Mouse (Mus musculus) heart, embryonic 16.5 days (tissue): ENCODE measurements around the gene Tex52. TPM values are rescaled to one million over a fixed set of nuclear protein-coding genes. Genes with fewer than 3 reads are reported as not detected.
A peak's percentile ranks its signal among the peaks of the same experiment; 100 is the strongest.

Experiments used
- ATAC-seq: fragments of 200-750 bp; cut with Nextera tagmentation; replicated peaks from 2 replicates; pipeline ENCODE4 v1.8.0; 2017; ENCODE audit warnings: moderate number of reproducible peaks; ENCODE audit not compliant: insufficient read depth, low FRiP score; ENCODE audit errors: extremely low read depth
- H3K27ac ChIP-seq: fragments of 300-500 bp; sonication (generic); 2 replicates; pipeline ENCODE4 v1.5.1; 2014; ENCODE audit warnings: mild to moderate bottlenecking, low read length, control low read depth, moderate library complexity
- H3K27me3 ChIP-seq: fragments of 300-500 bp; sonication (generic); 2 replicates; pipeline ENCODE4 v1.6.1; 2014; ENCODE audit warnings: low read length, mixed read lengths; ENCODE audit not compliant: control insufficient read depth, insufficient read depth
- H3K36me3 ChIP-seq: fragments of 300-500 bp; sonication (generic); 2 replicates; pipeline ENCODE4 v1.6.1; 2014; ENCODE audit not compliant: control insufficient read depth, insufficient read depth
- H3K4me1 ChIP-seq: fragments of 300-500 bp; sonication (generic); 2 replicates; pipeline ENCODE4 v1.6.1; 2014; ENCODE audit warnings: low read length, mixed read lengths; ENCODE audit not compliant: control insufficient read depth, insufficient read depth
- H3K4me2 ChIP-seq: fragments of 300-500 bp; sonication (generic); 2 replicates; pipeline ENCODE4 v1.6.1; 2014; ENCODE audit warnings: low read depth, mild to moderate bottlenecking, control low read depth, low read length
- H3K4me3 ChIP-seq: fragments of 300-500 bp; sonication (generic); 2 replicates; pipeline ENCODE4 v1.5.1; 2014; ENCODE audit warnings: mild to moderate bottlenecking, control low read depth, low read length
- H3K9ac ChIP-seq: fragments of 300-500 bp; sonication (generic); 2 replicates; pipeline ENCODE4 v1.6.1; 2014; ENCODE audit warnings: low read length, control low read depth
- H3K9me3 ChIP-seq: fragments of 300-500 bp; sonication (generic); replicated peaks from 2 replicates; pipeline ENCODE4 v1.6.1; 2016; ENCODE audit warnings: low read length; ENCODE audit not compliant: control insufficient read depth
- WGBS: fragments of 180-500 bp; shearing (Covaris S2); extraction: QIAGEN DNeasy Blood & Tissue Kit; methylation state at CpG from one replicate; pipeline ENCODE4 v1.1.7; 2014; 5-methylcytosine and 5-hydroxymethylcytosine counted together
- polyA plus RNA-seq: library from polyadenylated mRNA; unstranded; fragments of >200 nt; fragmentation: Nextera tagmentation; extraction: Ambion mirVana; gene quantifications from 2 replicates; pipeline ENCODE4 v1.2.1, GENCODE M21; 2015

Gene Tex52
- 0.14 and 0.22 TPM in 2 replicates for polyA plus RNA-seq

DNA sequence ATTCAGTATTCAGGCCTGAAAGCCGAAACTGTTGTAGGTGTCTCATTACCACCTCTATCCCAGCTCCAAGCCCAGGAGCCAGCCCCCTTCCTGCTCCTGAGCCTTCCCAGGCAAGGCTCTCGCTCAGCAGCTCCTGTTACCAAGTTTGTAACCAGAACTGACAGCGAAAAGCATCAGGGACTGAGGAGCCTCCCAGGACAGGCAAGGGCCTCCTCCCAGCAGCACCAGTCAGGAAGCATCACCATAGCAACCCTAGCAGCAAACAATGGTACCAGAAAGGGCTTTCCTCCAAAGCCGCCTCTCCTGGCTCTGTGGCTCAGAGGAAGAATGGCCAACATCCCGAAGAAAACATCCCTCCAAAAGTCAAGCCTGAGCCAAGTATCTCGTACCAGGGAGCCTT lies at the start of gene Tex52, which contains the start of gene Gm44596:
TSS of gene Tex52 (plus strand) at position 265 of the 400 bp plus-strand sequence.
TSS of gene Gm44596 (plus strand) at position 312 of the 400 bp plus-strand sequence.
- peak; percentile 74 for ATAC-seq
- H3K36me3 ChIP-seq, result peaks cover 43% of the 10 kb centered on the region
- H3K4me2 ChIP-seq, result no peak within 1 kb of the TSS
- H3K27me3 ChIP-seq, result no peaks in the 10 kb centered on the region
- no peaks in the 10 kb centered on the region; the same call in 1 of the 2 replicates for H3K4me1 ChIP-seq
- H3K27ac ChIP-seq, result peak within 1 kb of the TSS; percentile 39; the same call in 1 of the 2 replicates
- no peak within 1 kb of the TSS for H3K9ac ChIP-seq
- no peaks in the 10 kb centered on the region for H3K9me3 ChIP-seq
- 39% methylated on average over 6 of the region's 6 CpGs for WGBS
- H3K4me3 ChIP-seq, result no peak within 1 kb of the TSS

GRCm38 (mm10) chr6:128334397-128335124 lies 40.7 kb upstream of the Tex52 start:
- Histone ChIP-seq H3K27ac (no peak overlapping the region), H3K9me3 (no peaks in the 10 kb centered on the region), H3K4me1 (peaks cover 13% of the 10 kb centered on the region), H3K27me3 (no peaks in the 10 kb centered on the region), H3K9ac (0 out of 2 replicates have a peak overlapping the region, but pooled peaks have one; percentile 0), H3K36me3 (peaks cover 23% of the 10 kb centered on the region), H3K4me2 (peak overlapping the region; percentile 26), H3K4me3 (no peak overlapping the region)
- ATAC-seq, result peak; percentile 47; the same call in 1 of the 2 replicates
- WGBS, result 7% methylated on average over 12 of the region's 12 CpGs

DNA sequence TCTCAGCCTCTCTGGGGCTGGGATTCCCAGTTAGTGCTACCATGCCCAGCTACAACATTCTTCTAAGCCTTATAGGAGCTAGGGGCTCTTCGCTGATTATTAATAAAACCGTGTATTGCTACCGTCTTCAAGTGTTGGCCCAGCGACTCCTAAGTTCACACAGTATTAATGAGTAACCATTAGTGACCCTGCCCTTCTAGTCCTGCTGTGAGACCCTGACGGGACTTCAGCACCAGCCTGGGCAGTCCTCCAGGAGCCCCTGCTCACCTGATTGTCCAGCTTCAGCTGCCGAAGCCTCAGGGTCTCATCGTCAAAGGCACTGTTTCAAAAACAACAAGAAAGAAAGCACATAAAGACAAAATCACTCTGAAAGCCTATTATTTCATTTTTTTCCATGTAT lies 37.8 kb upstream of the Tex52 start:
- ATAC-seq, result no peak
- Histone ChIP-seq H3K9ac (no peak overlapping the region), H3K36me3 (peaks cover 11% of the 10 kb centered on the region), H3K4me2 (no peak overlapping the region), H3K27me3 (no peaks in the 10 kb centered on the region), H3K4me1 (peaks cover 13% of the 10 kb centered on the region), H3K27ac (no peak overlapping the region), H3K9me3 (no peaks in the 10 kb centered on the region), H3K4me3 (no peak overlapping the region)
- WGBS, result 81% methylated on average over 7 of the region's 7 CpGs

DNA sequence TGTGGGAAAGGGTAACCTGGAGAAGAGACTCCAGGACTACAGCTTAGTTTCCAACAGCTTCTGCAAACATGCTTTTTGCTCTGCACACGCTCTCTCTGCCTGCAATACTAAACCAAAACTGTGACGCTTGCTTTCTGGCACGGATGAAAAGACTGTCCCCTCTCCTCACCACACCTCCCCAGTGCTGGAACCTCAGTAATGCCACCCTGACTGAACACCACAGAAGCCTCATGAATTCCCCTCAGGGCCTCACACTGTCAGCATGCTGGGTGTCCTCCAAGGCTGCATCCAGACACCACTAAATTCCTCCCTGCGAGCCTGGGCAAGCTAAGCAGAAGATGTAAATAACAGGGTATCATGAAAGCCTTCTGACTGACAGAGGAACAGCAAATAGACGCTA lies 36.4 kb upstream of the Tex52 start:
- H3K9me3 ChIP-seq, result no peaks in the 10 kb centered on the region
- peaks cover 13% of the 10 kb centered on the region for H3K4me1 ChIP-seq
- no peak overlapping the region for H3K9ac ChIP-seq
- H3K4me3 ChIP-seq, result no peak overlapping the region
- H3K4me2 ChIP-seq, result no peak overlapping the region
- 27% methylated on average over 5 of the region's 5 CpGs for WGBS
- no peak; the same call in 1 of the 2 replicates for ATAC-seq
- no peaks in the 10 kb centered on the region for H3K27me3 ChIP-seq
- H3K27ac ChIP-seq, result no peak overlapping the region
- peaks cover 5% of the 10 kb centered on the region for H3K36me3 ChIP-seq

DNA sequence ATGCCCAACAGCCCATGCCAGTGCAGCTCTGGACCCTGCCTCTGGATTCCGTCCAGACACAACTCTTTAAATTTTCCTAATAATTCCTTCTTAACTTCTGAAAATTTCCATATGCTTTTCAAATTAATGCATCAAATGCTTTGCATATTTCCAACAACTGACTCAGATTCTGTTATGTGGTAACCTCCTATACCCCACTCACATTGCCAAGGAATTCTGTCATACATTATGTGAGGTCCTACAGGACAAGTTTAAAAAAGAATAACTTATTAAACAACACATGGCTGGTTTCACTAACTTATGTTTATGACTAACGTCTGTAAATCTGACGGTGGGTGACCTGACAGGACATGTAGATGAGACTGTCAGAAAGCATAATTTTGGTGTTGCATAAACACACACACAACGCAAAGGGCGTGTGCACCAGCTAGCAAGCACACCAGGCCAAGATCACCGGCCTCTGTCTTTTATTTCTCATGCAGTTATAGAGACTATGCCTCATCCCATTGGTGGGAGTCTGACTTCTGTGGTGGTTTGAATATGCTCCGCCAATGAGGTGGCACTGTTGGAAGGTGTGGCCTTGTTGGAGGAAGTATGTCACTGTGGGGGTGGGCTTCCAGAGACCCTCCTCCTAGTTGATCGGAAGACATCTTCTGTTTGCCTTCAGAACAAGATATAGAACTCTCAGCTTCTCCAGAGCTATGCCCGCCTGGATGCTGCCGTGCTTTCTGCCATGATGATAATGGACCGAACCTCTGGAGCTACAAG lies 33.1 kb upstream of the Tex52 start:
- Histone ChIP-seq H3K36me3 (no peaks in the 10 kb centered on the region; the same call in 1 of the 2 replicates), H3K9ac (no peak overlapping the region), H3K4me3 (no peak overlapping the region), H3K27ac (no peak overlapping the region), H3K9me3 (no peaks in the 10 kb centered on the region), H3K4me1 (peaks cover 6% of the 10 kb centered on the region), H3K27me3 (no peaks in the 10 kb centered on the region), H3K4me2 (no peak overlapping the region)
- no peak for ATAC-seq
- 89% methylated on average over 11 of the region's 11 CpGs for WGBS

DNA sequence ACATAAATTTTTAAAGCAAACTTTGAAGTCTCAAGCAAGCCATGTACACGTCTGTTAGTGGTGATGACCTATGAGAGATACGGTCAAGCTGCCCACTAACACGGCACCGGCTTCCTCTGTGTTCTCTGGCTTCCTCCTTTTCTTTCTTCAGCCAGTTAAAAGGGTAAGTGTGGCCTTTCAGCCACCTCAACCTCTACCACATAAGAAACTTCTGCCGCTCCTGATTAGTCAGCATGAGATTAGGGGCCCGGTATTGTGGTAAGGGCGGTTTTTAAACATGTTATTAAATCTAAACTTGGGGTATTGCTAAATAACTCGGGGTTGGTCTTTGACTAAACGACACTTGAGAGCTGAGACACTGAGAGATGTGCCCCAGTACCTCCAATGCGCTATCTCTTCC lies 29.6 kb upstream of the Tex52 start:
- H3K36me3 ChIP-seq, result no peaks in the 10 kb centered on the region; the same call in 1 of the 2 replicates
- H3K27me3 ChIP-seq, result no peaks in the 10 kb centered on the region
- no peak overlapping the region for H3K4me2 ChIP-seq
- ATAC-seq, result no peak
- no peak overlapping the region for H3K9ac ChIP-seq
- no peak overlapping the region for H3K27ac ChIP-seq
- H3K4me1 ChIP-seq, result no peaks in the 10 kb centered on the region
- 76% methylated on average over 10 of the region's 10 CpGs for WGBS
- no peaks in the 10 kb centered on the region for H3K9me3 ChIP-seq
- no peak overlapping the region for H3K4me3 ChIP-seq

DNA sequence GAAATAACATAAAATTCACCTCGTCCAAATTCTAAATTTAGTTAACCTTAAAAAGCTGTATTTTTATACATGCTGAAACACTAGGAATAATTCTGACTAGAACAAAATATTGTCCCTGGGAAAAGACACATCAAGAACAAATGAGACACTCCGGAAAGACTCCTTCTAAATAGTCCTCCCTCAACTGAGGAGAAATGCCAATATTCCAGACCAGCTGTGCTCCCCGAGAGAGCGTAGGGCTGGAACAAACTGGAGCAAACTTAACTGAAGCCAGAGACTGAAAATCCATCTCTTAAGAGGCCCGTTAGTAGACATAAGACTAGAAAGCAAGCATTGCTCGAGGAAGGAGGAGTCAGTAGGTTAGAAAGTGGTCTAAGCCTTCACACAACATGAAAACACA lies 28.5 kb upstream of the Tex52 start:
- WGBS, result 79% methylated on average over 6 of the region's 6 CpGs
- Histone ChIP-seq H3K4me1 (no peaks in the 10 kb centered on the region), H3K4me2 (no peak overlapping the region), H3K27me3 (no peaks in the 10 kb centered on the region), H3K36me3 (peaks cover 2% of the 10 kb centered on the region; the same call in 1 of the 2 replicates), H3K27ac (no peak overlapping the region), H3K4me3 (no peak overlapping the region), H3K9me3 (no peaks in the 10 kb centered on the region), H3K9ac (no peak overlapping the region)
- no peak for ATAC-seq

DNA sequence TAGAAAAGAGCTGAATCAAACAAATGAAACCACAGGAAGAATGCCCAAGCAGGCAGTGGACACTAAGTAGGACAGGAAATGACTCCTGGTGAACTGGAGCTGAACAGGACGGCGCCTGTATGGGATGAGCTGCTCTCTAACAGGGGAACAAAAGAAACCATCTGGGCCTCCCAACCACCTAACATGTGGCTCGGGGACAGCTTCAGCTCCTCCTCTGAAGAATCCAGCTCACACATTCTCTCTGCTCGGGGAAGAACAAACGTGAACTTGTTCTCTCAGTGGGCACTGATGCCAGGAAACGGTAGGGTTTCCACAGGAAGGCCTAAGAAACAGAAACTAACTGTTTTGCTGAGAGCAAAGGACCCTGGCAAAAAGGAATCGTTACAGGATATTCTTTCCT lies 25.5 kb upstream of the Tex52 start:
- Histone ChIP-seq H3K27me3 (no peaks in the 10 kb centered on the region), H3K27ac (no peak overlapping the region), H3K4me3 (no peak overlapping the region), H3K36me3 (peaks cover 2% of the 10 kb centered on the region; the same call in 1 of the 2 replicates), H3K9ac (no peak overlapping the region), H3K4me2 (no peak overlapping the region), H3K9me3 (no peaks in the 10 kb centered on the region), H3K4me1 (peaks cover 2% of the 10 kb centered on the region)
- WGBS, result 53% methylated on average over 7 of the region's 7 CpGs
- no peak for ATAC-seq

- Histone ChIP-seq H3K4me2 (no peak overlapping the region), H3K4me3 (no peak overlapping the region), H3K36me3 (peaks cover 16% of the 10 kb centered on the region; the same call in 1 of the 2 replicates), H3K27me3 (no peaks in the 10 kb centered on the region), H3K9ac (no peak overlapping the region), H3K4me1 (peaks cover 6% of the 10 kb centered on the region), H3K9me3 (no peaks in the 10 kb centered on the region), H3K27ac (no peak overlapping the region)
- no peak for ATAC-seq
- 69% methylated on average over 3 of the region's 3 CpGs for WGBS
Measured at GRCm38 (mm10) chr6:128354140-128354539, 21.1 kb upstream of the Tex52 start.
